Mouse (Mus musculus): Measurements from ENCODE around the gene Pole.

Pole gene

GRCm38 (mm10) chr5:110363822-110364545, 77.9 kb downstream of the Pole start:
- no peak for TF ChIP-seq GATA4 (IDR thresholded peaks at IDR 0.05; ENCODE audit: insufficient replicate concordance, low read length)

DNA sequence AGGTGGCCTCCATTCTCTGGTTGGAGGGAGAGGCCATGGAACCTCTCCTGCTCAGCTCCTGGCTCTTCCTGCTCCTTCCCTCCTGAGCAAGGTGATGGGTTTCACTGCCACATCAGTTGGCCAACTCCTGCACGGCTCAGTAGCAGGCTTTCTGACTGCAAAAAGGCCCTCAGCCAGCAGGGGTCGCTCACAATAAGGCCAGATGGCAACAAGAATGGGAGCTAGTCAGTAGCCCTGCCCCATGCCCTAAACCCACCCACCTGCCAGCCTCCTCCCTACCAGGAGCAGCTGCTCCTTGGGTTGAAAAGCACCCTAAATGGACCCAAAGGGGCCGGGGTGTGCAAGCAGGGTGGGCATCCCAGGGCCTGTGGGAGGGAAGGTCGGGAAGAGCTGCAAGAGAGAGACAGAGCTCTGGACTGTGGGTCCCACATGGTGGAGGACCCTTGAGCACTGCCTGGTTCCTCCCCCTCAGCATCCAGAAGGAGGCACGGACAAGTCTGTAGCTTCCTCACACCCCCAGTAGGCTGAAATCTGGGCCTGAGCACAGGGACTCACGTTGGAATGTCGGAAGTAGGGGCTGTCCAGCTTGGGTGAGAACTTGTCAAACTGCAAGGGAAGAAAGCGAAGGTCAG, 90.8 kb downstream of the Pole start:
- no peak for TF ChIP-seq GATA4 (IDR thresholded peaks at IDR 0.05; ENCODE audit: insufficient replicate concordance, low read length)

DNA sequence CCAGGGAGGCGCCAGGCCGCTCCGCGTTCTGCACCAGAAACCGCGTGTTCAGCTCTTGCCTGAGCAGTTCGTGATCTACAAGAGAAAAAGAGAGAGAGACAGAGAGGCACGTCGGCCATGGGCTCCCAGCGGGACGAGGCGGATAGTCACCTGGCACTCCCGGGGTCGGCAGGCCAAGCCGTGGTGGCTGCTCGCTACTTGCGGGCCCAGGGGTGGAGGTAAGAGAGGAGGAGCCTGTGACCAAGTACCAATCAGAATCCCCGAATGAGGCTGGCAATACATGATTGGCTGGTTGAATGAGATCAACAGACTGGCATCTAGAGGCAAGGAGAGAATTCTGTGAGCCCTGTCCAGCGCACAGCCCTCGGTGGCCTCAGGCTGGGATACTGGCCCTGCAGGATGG, 92.1 kb downstream of the Pole start:
- TF ChIP-seq GATA4 (IDR thresholded peaks at IDR 0.05; ENCODE audit: insufficient replicate concordance, low read length) = no peak

- no peak for TF ChIP-seq GATA4 (IDR thresholded peaks at IDR 0.05; ENCODE audit: insufficient replicate concordance, low read length)
Measured at GRCm38 (mm10) chr5:110379086-110379485, 93.0 kb downstream of the Pole start.

GRCm38 (mm10) chr5:110379823-110380222, 93.7 kb downstream of the Pole start:
- TF ChIP-seq GATA4 (IDR thresholded peaks at IDR 0.05; ENCODE audit: insufficient replicate concordance, low read length) = no peak

GRCm38 (mm10) chr5:110384491-110384890, 98.4 kb downstream of the Pole start:
- no peak for TF ChIP-seq GATA4 (IDR thresholded peaks at IDR 0.05; ENCODE audit: insufficient replicate concordance, low read length)

- TF ChIP-seq GATA4 (IDR thresholded peaks at IDR 0.05; ENCODE audit: insufficient replicate concordance, low read length) = no peak
Measured at GRCm38 (mm10) chr5:110385263-110385662, 99.2 kb downstream of the Pole start.

DNA sequence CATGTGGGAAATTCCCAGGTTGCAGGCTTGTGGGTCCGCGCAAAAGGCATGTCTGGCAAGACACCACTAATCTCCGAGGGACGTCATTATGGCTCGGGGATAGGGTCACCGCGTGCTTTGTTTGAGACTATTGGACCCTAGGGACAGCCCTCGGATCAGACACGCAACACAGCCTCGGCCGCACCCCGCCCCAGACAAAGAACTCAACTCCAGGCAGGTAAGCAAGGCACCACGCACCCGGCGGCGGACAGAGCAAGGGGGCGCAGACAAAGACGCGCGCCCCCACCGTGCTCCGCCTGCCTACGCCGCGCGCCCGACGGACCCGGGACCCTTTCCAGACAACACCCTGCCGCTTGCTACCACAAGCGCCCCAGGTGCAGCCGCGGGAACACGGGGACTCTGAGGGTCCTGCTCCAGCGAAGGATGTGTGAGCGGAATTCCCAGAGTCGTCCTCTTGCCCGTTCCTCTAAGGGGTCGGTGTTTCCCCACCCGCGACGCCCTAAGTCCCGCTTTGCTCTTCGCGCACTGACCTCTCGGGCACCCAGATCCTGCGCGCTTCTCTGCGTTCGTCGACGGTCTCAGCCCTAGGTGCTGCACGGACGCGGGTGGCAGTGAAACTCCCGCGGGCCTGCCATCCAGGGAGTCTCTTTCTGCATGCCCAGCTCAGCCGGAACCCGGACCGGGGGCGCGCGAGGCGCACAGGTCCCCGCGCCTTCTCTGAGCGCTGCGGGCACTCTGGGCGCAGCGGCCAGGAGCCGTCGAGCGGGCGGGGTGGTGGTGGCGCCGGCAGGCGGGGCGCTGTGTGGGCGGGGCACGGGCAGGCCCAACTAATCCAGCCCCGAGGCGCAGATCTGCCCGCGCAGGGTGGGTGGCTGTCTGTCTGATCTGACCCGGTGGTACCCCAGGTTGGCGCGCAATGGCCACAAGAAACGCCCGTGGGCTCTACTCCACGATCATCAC, 100.5 kb downstream of the Pole start:
- TF ChIP-seq GATA4 (IDR thresholded peaks at IDR 0.05; ENCODE audit: insufficient replicate concordance, low read length) = no peak

All from liver, adult (tissue).